In the genomic region with DNA sequence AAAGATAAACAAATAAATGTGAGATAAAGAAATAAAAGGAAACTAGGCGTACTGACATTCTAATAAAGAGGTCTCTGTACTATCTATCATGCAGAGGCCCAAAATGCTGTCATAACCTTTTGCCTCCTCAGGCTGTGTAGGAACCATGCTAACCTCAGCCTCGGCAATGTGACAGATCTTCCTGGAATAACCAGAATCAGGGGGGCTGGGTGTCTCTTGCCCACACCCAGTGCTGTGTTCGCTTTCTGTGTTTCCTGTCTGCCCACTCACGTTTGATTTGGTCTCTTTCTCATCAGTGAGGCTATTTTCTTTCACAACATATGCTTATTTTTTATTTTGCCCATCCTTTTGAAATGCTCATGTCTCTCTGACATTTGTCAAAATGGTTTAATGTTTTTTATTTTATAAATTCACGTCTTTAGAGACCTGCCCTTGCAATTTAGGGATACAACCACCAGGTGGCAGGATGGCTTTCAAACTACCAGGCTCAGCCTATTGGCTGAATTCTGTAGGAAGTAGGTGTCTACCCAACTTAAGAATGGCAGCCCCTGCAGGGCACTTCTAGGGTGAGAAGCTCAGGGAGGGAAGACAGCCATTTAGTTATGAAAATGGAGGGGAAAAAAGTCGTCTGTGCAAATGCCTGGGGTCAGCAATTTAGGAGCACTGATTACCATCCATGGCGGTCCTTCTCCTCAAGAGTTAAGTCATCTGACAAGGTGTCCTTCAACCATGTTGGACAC, we compare ENCODE assay signal across 8 mouse cellular contexts.
A peak's percentile ranks its signal among the peaks of the same experiment; 100 is the strongest.
DNase-seq lines count a peak whose midpoint lies in the region; ATAC-seq and TF ChIP-seq lines count a peak whose summit lies in the region.
"Had no signal": no experiment of that assay in that cellular context is flagged by ENCODE, and none has a peak within 500 bp of the region (broad histone marks: within the 10 kb centered on the region; RNA-seq: fewer than 3 reads in every experiment).

No protein-coding gene starts in this region.

- H3K27me3 ChIP-seq in Patski = no peaks in the 10 kb centered on the region
- H3K27me3 ChIP-seq: liver, embryonic 13.5 days had no signal

- in situ Hi-C loops in Patski (cut with MboI; ENCODE audit: low pct_unique_long_range_greater_than_20kb) = loop anchor here (5.0 kb wide), 1 partner anchor 772 kb away; no protein-coding TSS in a partner anchor

- CTCF ChIA-PET in Patski (lab: Charles Lee) = no interaction called here

- peak; percentile 31 to 49 for DNase-seq in left cerebral cortex, adult 2 months (ENCODE audit: extremely low spot score in 1 of 2, low spot score in 2 of 2)
- no peak for DNase-seq in left cerebral cortex, adult 11 months (ENCODE audit: low spot score)
- DNase-seq in Patski (ENCODE audit: low read depth, low spot score) = no peak
- peak; percentile 56 to 68 for DNase-seq in cerebellum, adult 18-20 months
- peak; percentile 63 for DNase-seq in lung, postnatal 10 days
- peak; percentile 62 for DNase-seq in thymus, postnatal 0 days (ENCODE audit: low spot score)
- DNase-seq: liver, embryonic 13.5 days had no signal

- intact Hi-C loops in left cerebral cortex, adult 2 months (cut with DNase I) = loop anchor here (5.0 to 10.0 kb wide), 2 partner anchors 211 to 413 kb away; no protein-coding TSS in a partner anchor

- no peak overlapping the region for H3K4me3 ChIP-seq in left cerebral cortex, adult 2 months
- H3K4me3 ChIP-seq: liver, embryonic 13.5 days had no signal

- peak; percentile 73 for TF ChIP-seq CTCF in left cerebral cortex, adult 2 months (IDR thresholded peaks at IDR 0.05)
- peak; percentile 57 for TF ChIP-seq CTCF in Patski (IDR thresholded peaks at IDR 0.05)

- no peak overlapping the region for H3K27ac ChIP-seq in left cerebral cortex, adult 2 months
- H3K27ac ChIP-seq: liver, embryonic 13.5 days had no signal

- POLR2A ChIA-PET in Patski (lab: Charles Lee) = no interaction called here

- no peak for ATAC-seq in Patski
- peak; percentile 46 to 62; a peak in 2 of 4 replicates for ATAC-seq in hematopoietic stem cell, adult 5-6 weeks (replicated peaks in 1 of 2; ENCODE audit: insufficient read depth in 1 of 2, low FRiP score in 2 of 2, low TSS enrichment in 1 of 2, low read depth in 1 of 2, poor library complexity in 2 of 2, severe bottlenecking in 2 of 2)

Comparison
In these comparisons a context has a peak if more than half of its experiments do, and no peak if none do; other contexts are left out.
1. DNase-seq: peak in left cerebral cortex, adult 2 months (2 of 2), cerebellum, adult 18-20 months (2 of 2), lung, postnatal 10 days (single experiment) and thymus, postnatal 0 days (single experiment); none in left cerebral cortex, adult 11 months (single experiment) and Patski (single experiment).